Mouse (Mus musculus) neural tube, embryonic 11.5 days (tissue): ENCODE measurements around the gene Epb41. TPM values are rescaled to one million over a fixed set of nuclear protein-coding genes. Genes with fewer than 3 reads are reported as not detected.

Experiments
- ATAC-seq: fragments of 200-750 bp; cut with Nextera tagmentation; 2 replicates; pipeline ENCODE4 v1.8.0; 2017; ENCODE audit warnings: moderate number of reproducible peaks, mild to moderate bottlenecking, moderate TSS enrichment, moderate library complexity; ENCODE audit not compliant: insufficient read depth, low FRiP score, low TSS enrichment
- DNase-seq: peaks from one replicate; pipeline ENCODE4 v3.0.0-alpha.2; 2015; ENCODE audit warnings: low spot score
- H3K27ac ChIP-seq: fragments of 300-500 bp; sonication (generic); 2 replicates; pipeline ENCODE4 v1.5.1; 2014; ENCODE audit warnings: low read depth, mild to moderate bottlenecking, low read length
- H3K27me3 ChIP-seq: fragments of 300-500 bp; sonication (generic); 2 replicates; pipeline ENCODE4 v1.6.1; 2014; ENCODE audit warnings: mild to moderate bottlenecking, low read length, mixed read lengths; ENCODE audit not compliant: control insufficient read depth, insufficient read depth
- H3K36me3 ChIP-seq: fragments of 300-500 bp; sonication (generic); 2 replicates; pipeline ENCODE4 v1.6.1; 2014; ENCODE audit warnings: mild to moderate bottlenecking, low read length, moderate library complexity, mixed read lengths; ENCODE audit not compliant: control insufficient read depth, insufficient read depth
- H3K4me1 ChIP-seq: fragments of 300-500 bp; sonication (generic); 2 replicates; pipeline ENCODE4 v1.6.1; 2014; ENCODE audit warnings: low read length, mixed read lengths; ENCODE audit not compliant: control insufficient read depth, insufficient read depth
- H3K4me2 ChIP-seq: fragments of 300-500 bp; sonication (generic); 2 replicates; pipeline ENCODE4 v1.6.1; 2014; ENCODE audit warnings: low read depth, mild to moderate bottlenecking, moderate library complexity
- H3K4me3 ChIP-seq: fragments of 300-500 bp; sonication (generic); 2 replicates; pipeline ENCODE4 v1.5.1; 2014; ENCODE audit warnings: low read depth, low read length
- H3K9ac ChIP-seq: fragments of 300-500 bp; sonication (generic); 2 replicates; pipeline ENCODE4 v1.6.1; 2014; ENCODE audit warnings: mild to moderate bottlenecking, low read length
- H3K9me3 ChIP-seq: fragments of 300-500 bp; sonication (generic); 2 replicates; pipeline ENCODE4 v1.6.1; 2016; ENCODE audit warnings: low read length; ENCODE audit not compliant: control insufficient read depth
- WGBS: fragments of 180-500 bp; shearing (Covaris S2); extraction: QIAGEN DNeasy Blood & Tissue Kit; methylation state at CpG from one replicate; pipeline ENCODE4 v1.1.7; 2014; 5-methylcytosine and 5-hydroxymethylcytosine counted together
- polyA plus RNA-seq: library from polyadenylated mRNA; unstranded; fragments of >200 nt; fragmentation: Nextera tagmentation; extraction: Ambion mirVana; gene quantifications from 2 replicates; pipeline ENCODE4 v1.2.1, GENCODE M21; 2014

The Epb41 gene
- polyA plus RNA-seq, 1 experiment from 2014 or later: 203 TPM

DNA sequence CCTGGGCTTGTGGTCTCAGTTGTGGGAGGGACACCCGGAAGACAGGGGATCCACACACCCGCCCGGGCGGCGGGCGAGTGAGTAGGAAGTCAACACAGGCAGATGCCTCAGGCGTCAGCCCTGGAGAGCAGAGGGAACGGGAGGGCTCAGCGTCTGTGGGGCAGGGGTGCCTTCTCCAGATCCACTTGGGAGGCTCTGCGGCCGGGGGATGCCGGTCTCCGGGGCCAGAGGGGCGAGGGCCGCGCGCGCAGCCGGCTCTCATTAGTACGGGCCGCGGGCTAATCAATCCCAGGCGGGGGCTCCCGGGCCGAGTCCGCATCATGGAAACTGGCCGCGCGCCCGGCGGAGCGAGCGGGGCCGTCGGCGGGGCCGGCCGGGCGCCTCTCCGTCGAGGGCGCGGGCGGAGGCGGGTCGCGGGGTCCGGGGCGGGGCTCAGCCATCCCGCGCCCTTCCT, 155.0 kb downstream of the Epb41 start:
- ATAC-seq: no peak
- H3K4me1 ChIP-seq: peaks cover 52% of the 10 kb centered on the region

DNA sequence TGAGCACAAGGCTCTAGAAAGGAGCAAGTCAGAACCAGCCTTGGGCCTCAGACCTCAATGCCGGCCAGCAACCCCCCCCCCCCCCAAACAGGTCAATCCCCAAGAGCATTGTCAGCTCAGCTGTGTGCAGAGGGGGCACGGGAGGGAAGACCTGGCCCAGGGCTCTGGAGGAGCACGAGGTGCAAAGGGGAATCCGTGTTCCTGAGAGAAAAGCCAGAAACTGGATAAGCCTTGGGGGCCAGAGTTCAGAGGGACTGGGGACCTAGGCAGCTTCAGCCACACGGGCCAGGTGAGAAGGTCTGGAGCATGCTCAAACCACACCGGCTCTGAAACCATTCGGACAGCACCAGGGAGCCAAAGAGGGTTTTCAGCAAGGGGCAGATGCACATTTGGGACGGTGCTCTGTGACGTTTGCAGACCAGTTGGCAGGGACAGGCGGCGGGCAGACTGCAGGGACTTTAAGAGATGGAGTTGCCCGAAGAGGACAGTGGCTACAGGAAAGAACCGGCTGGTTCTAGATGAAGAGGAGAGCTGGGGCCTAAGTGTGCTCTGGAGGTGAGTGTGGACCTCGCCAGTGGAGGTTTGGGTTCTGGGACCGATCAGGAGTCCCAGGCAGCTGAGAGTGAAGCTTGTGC, 155.5 kb downstream of the Epb41 start:
- whole genome bisulfite sequencing: 8% methylated on average over 15 of the region's 15 CpGs
- no peaks in the 10 kb centered on the region for H3K9me3 ChIP-seq
- peaks cover 2% of the 10 kb centered on the region for H3K36me3 ChIP-seq
- no peak overlapping the region for H3K4me3 ChIP-seq
- H3K27me3 ChIP-seq: peaks cover 56% of the 10 kb centered on the region
- ATAC-seq (no peak), DNase-seq (no peak)
- peak overlapping the region; percentile 52; the same call in 1 of the 2 replicates for H3K9ac ChIP-seq
- 0 out of 2 replicates have a peak overlapping the region, but pooled peaks have one; percentile 20 for H3K27ac ChIP-seq
- H3K4me1 ChIP-seq: peaks cover 56% of the 10 kb centered on the region
- H3K4me2 ChIP-seq: peak overlapping the region; percentile 72

More for the DNA sequence above, 155.0 kb downstream of the Epb41 start:
- Histone ChIP-seq H3K9ac (peak overlapping the region; percentile 52), H3K9me3 (no peaks in the 10 kb centered on the region), H3K4me3 (peak overlapping the region; percentile 50), H3K27me3 (peaks cover 59% of the 10 kb centered on the region), H3K4me2 (peak overlapping the region; percentile 72), H3K27ac (peak overlapping the region; percentile 53), H3K36me3 (peaks cover 5% of the 10 kb centered on the region)
- peak; percentile 52 for DNase-seq
- 2% methylated on average over 31 of the region's 51 CpGs for WGBS

DNA sequence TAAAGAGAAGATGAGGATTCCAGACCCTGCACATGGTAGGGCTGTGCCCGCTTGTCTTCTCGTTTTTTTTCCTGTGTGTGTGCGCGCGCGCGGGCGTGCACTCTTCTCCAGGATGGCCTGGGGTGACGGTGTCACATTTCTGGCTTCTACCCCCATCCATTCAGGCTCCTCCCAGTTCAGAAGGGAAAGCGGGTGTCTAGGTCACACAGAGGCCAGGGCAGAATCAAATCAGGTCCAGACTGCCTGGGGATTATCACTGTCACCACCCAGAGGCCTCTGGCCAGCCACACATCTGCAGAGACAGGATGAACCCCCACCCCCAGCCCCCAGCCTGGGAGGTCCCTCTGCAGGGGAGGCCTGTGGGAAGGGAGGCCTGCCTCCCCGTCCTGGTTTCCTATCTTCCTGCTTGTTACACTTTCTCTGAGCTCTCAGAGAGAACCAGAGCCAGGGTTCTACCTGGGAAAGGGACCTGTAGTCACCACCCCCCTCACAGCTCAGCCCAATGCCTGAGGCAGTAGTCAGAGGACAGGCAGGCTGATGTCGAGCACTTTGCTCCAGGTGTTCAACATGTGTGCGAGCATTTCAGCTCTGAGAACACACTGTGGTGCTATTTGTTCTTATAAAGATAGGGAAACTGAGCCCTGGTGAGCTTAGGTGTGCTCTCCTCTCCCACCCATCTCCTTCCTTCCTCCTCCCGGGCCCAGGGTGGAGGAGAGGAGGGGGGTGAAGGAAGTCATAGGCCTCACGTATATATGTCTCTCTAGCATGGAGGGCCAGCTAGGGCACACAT, 156.2 kb downstream of the Epb41 start:
- peaks cover under 1% of the 10 kb centered on the region for H3K36me3 ChIP-seq
- 8% methylated on average over 15 of the region's 15 CpGs for WGBS
- H3K27ac ChIP-seq: no peak overlapping the region
- H3K4me3 ChIP-seq: no peak overlapping the region
- H3K4me1 ChIP-seq: peaks cover 61% of the 10 kb centered on the region
- peaks cover 51% of the 10 kb centered on the region for H3K27me3 ChIP-seq
- ATAC-seq: no peak
- H3K9ac ChIP-seq: no peak overlapping the region; the same call in 1 of the 2 replicates
- peak; percentile 64 for DNase-seq
- H3K4me2 ChIP-seq: peak overlapping the region; percentile 20
- H3K9me3 ChIP-seq: no peaks in the 10 kb centered on the region

DNA sequence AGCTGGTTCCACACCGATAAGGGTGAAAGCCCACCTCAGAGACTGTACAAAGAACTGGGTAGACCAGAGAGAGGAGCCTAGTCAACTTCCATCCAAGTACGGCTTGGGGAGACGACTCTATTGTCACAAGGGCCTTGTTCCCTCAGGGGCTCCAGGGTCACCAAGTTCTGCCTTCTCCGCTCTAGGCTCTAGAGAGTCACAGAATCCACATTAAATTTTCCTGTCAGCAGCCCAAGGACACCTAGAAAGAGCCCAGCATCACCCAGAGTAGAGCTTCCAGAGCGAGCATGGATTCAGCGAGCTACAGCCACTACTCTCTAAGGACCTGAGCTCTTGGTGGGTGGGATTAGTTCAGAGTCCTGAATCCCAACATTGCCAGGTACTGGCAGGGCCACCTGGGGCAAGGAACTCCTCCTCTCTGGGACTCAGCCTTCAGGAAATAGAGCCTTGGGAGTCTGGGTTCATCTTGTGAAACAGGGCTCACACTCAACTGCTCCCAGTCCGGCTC, 157.0 kb downstream of the Epb41 start:
- Histone ChIP-seq H3K27me3 (peaks cover 47% of the 10 kb centered on the region), H3K4me1 (peaks cover 61% of the 10 kb centered on the region), H3K36me3 (no peaks in the 10 kb centered on the region; the same call in 1 of the 2 replicates), H3K9me3 (no peaks in the 10 kb centered on the region), H3K4me3 (no peak overlapping the region), H3K4me2 (no peak overlapping the region), H3K27ac (no peak overlapping the region), H3K9ac (no peak overlapping the region)
- 51% methylated on average over 7 of the region's 7 CpGs for WGBS
- no peak for ATAC-seq
- DNase-seq: no peak

DNA sequence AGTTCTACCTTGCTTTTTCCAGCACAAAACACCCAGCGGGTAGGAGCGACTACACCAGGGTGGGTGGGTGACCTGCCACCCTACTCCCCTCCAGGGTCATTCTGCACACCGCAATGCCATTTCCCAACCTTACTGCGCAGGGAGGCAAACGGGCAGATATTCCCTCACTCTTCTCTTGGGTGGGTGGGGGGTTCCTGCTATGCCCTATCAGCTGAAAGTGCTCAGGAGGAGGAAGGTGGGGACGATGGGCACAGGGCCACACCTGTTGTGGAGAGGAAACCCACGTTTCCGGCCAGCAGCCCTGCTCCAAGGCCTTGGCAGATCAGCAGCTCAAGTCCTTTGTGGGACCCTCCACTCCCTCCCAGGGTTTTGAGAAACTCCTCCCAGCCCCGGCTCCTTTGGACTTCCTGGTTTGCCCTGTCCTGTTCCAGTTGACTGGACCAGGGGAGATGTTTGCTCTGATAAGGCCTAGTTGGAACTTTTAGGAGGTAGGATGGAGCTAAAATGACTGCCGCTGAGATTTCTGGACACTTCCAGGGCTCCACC, 158.0 kb downstream of the Epb41 start:
- H3K36me3 ChIP-seq: no peaks in the 10 kb centered on the region
- peaks cover 58% of the 10 kb centered on the region for H3K4me1 ChIP-seq
- ATAC-seq (no peak), DNase-seq (no peak)
- H3K4me2 ChIP-seq: no peak overlapping the region
- no peak overlapping the region for H3K4me3 ChIP-seq
- no peaks in the 10 kb centered on the region for H3K9me3 ChIP-seq
- H3K27ac ChIP-seq: no peak overlapping the region
- peaks cover 40% of the 10 kb centered on the region for H3K27me3 ChIP-seq
- 81% methylated on average over 10 of the region's 10 CpGs for WGBS
- H3K9ac ChIP-seq: no peak overlapping the region

DNA sequence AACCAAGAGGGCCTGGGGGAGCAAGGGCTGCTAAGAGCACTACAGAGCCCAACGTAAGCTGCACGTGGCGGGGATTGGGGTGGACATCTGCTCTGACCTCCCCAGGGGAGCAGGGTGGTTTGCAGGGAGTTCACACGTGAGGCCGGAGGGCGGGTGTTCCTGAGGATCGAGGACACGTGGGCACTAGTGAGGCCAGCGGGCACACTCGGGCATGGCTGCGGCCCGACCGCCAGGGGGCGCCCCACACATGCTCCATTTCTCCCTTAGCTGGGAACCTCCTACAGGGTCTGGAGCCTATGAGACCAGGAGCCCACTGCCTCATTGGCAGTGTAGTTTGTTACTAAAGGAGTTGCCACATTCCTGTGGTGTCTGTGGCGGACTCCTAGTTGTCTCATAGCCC, 158.7 kb downstream of the Epb41 start:
- no peak overlapping the region for H3K4me3 ChIP-seq
- H3K4me2 ChIP-seq: no peak overlapping the region

DNA sequence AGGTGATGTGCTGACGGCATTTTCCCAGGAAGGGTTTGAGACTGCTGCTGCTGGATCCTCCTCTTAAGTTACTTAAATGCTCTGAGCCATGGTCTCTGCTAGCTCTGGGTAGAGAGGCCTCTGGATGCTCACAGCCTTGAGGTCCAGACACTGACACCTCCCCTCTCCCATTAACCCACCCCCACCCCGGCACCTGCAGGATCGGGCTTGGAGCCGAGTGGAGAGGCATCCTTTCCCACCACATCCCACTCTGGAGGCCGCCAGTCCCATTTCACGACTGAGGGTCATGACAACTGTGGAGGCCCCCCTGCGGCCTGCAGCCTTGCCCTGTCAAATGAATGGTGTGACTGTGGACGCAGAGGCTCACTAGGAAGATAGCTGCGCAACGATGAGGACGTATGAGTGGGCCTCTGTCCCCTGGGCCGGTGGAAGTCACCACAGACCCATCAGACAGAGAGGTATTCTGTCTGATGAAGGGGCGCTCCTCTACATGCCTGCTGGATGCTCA, 159.2 kb downstream of the Epb41 start:
- DNase-seq: no peak
- Histone ChIP-seq H3K36me3 (no peaks in the 10 kb centered on the region), H3K27me3 (peaks cover 28% of the 10 kb centered on the region), H3K4me2 (peak overlapping the region; percentile 42), H3K4me1 (peaks cover 46% of the 10 kb centered on the region), H3K9ac (no peak overlapping the region), H3K4me3 (no peak overlapping the region), H3K9me3 (no peaks in the 10 kb centered on the region), H3K27ac (no peak overlapping the region)
- ATAC-seq: no peak
- 16% methylated on average over 13 of the region's 13 CpGs for WGBS

More for the DNA sequence above, 158.7 kb downstream of the Epb41 start:
- no peak overlapping the region for H3K9ac ChIP-seq
- no peaks in the 10 kb centered on the region for H3K9me3 ChIP-seq
- peaks cover 52% of the 10 kb centered on the region for H3K4me1 ChIP-seq
- no peaks in the 10 kb centered on the region for H3K36me3 ChIP-seq
- ATAC-seq (no peak), DNase-seq (peak; percentile 71)
- H3K27ac ChIP-seq: no peak overlapping the region
- WGBS: 4% methylated on average over 15 of the region's 15 CpGs
- peaks cover 33% of the 10 kb centered on the region for H3K27me3 ChIP-seq

DNA sequence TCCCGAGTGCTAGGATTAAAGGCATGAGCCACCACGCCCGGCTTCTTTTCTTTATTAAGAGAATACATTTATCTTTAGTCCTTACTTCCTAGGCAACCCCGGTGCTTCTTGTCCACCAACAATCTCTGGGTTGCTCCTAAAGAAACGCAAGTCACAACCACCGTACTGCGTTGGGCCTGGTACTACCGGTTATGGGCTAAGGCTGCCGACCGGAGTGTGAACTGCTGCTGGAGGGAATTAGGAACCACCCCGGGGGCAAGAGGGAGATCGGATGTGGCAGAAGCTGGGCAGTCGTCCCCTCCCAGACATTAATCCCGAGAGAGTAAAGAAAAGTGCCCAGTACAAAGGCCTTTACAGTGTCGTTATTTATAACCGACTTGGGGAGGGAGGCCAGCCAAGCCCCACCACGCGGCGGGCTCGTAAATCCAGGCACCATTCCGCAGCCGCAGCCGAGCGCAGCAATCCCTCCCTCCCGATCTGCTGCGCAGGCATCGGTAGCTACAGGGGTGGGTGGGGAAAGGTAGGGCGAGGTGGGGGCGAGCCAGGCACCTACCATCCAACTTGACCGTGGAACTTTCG, 160.1 kb downstream of the Epb41 start:
- DNase-seq: peak; percentile 75
- H3K4me1 ChIP-seq: peaks cover 42% of the 10 kb centered on the region
- no peaks in the 10 kb centered on the region for H3K9me3 ChIP-seq
- H3K27ac ChIP-seq: no peak overlapping the region
- 1% methylated on average over 31 of the region's 31 CpGs for WGBS
- peak overlapping the region; percentile 42 for H3K4me2 ChIP-seq
- H3K4me3 ChIP-seq: peak overlapping the region; percentile 24; the same call in 1 of the 2 replicates
- H3K27me3 ChIP-seq: peaks cover 19% of the 10 kb centered on the region
- ATAC-seq: peak; percentile 20; the same call in 1 of the 2 replicates
- H3K9ac ChIP-seq: no peak overlapping the region
- no peaks in the 10 kb centered on the region for H3K36me3 ChIP-seq
